Mouse (Mus musculus) stomach, embryonic 16.5 days (tissue): ENCODE results near the gene Pde4dip. TPM values are rescaled to one million over a fixed set of nuclear protein-coding genes. Genes with fewer than 3 reads are reported as not detected.

Experiments
- ATAC-seq: fragments of 200-750 bp; cut with Nextera tagmentation; 2 replicates; pipeline ENCODE4 v1.8.0; 2017; ENCODE audit warnings: moderate number of reproducible peaks, moderate TSS enrichment; ENCODE audit not compliant: insufficient read depth, low FRiP score
- H3K27ac ChIP-seq: fragments of 300-500 bp; sonication (generic); 2 replicates; pipeline ENCODE4 v1.5.1; 2014; ENCODE audit warnings: low read length
- H3K27me3 ChIP-seq: fragments of 300-500 bp; sonication (generic); 2 replicates; pipeline ENCODE4 v1.6.1; 2014; ENCODE audit warnings: low read length, control low read depth, mixed read lengths; ENCODE audit not compliant: control insufficient read depth, insufficient read depth
- H3K36me3 ChIP-seq: fragments of 300-500 bp; sonication (generic); 2 replicates; pipeline ENCODE4 v1.6.1; 2014; ENCODE audit warnings: low read length; ENCODE audit not compliant: control insufficient read depth, insufficient read depth
- H3K4me1 ChIP-seq: fragments of 300-500 bp; sonication (generic); 2 replicates; pipeline ENCODE4 v1.6.1; 2014; ENCODE audit warnings: low read length, control low read depth, mixed read lengths; ENCODE audit not compliant: control insufficient read depth, insufficient read depth
- H3K4me2 ChIP-seq: fragments of 300-500 bp; sonication (generic); 2 replicates; pipeline ENCODE4 v1.6.1; 2014; ENCODE audit warnings: low read depth, low read length, mixed read lengths
- H3K4me3 ChIP-seq: fragments of 300-500 bp; sonication (generic); replicated peaks from 2 replicates; pipeline ENCODE4 v1.5.1; 2014; ENCODE audit warnings: mild to moderate bottlenecking, low read length
- H3K9ac ChIP-seq: fragments of 300-500 bp; sonication (generic); 2 replicates; pipeline ENCODE4 v1.6.1; 2014; ENCODE audit warnings: low read length
- H3K9me3 ChIP-seq: fragments of 300-500 bp; sonication (generic); replicated peaks from 2 replicates; pipeline ENCODE4 v1.6.1; 2016; ENCODE audit warnings: low read length, control low read depth; ENCODE audit not compliant: control insufficient read depth
- WGBS: fragments of 180-500 bp; shearing (Covaris S2); extraction: QIAGEN DNeasy Blood & Tissue Kit; methylation state at CpG from one replicate; pipeline ENCODE4 v1.1.7; 2014; 5-methylcytosine and 5-hydroxymethylcytosine counted together
- polyA plus RNA-seq: library from polyadenylated mRNA; unstranded; fragments of >200 nt; fragmentation: Nextera tagmentation; extraction: Ambion mirVana; gene quantifications from 2 replicates; pipeline ENCODE4 v1.2.1, GENCODE M21; 2015

Pde4dip gene
- polyA plus RNA-seq, 1 experiment from 2014 or later, result 31.3 TPM

DNA sequence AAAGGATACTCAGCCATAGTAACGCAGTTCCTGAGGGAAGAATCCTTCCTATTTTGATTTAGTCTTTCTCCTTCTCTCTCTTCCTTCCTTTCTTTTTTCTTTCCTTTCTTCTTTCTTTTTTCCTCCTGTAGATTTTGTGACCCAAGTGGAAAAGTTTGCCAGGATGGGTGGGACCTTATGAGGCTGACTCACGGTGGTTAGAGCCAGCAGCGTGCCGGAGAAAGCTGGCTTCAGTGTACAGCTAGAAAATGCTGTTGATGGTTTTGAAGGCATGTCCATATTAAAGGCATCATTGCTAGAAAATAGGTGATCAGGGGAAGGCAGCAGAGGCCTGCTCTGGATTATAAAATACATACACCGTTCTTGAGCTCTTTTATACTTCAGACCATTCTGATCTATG lies 52.6 kb downstream of the Pde4dip start:
- H3K27ac ChIP-seq, result no peak overlapping the region
- no peaks in the 10 kb centered on the region for H3K9me3 ChIP-seq
- no peaks in the 10 kb centered on the region for H3K4me1 ChIP-seq
- H3K36me3 ChIP-seq, result no peaks in the 10 kb centered on the region
- H3K4me2 ChIP-seq, result no peak overlapping the region
- H3K27me3 ChIP-seq, result no peaks in the 10 kb centered on the region
- ATAC-seq, result no peak
- H3K9ac ChIP-seq, result no peak overlapping the region
- WGBS, result 81% methylated on average over 5 of the region's 5 CpGs
- no peak overlapping the region for H3K4me3 ChIP-seq

DNA sequence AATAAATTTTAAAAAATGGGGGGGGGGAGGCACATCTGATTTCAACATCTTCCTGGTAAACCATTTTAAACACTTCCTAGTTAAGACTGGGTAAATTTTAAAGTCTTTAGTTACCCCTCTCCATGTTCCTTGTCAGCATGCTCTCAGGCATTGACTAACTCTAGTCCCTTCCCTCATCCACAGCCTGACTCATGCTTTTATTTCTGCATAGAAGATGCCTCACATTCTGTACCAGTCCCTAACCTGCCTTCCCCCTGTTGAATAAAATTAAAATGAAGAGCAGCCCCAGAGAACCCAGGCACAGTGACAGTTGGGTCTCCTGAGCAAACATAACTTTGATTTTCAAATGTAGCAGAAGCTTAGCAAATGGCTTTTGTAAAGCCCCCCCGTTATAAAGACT lies 53.9 kb downstream of the Pde4dip start:
- 26% methylated on average over 1 of the region's 1 CpGs for WGBS
- no peak overlapping the region for H3K4me2 ChIP-seq
- no peak overlapping the region for H3K4me3 ChIP-seq
- H3K9ac ChIP-seq, result no peak overlapping the region
- no peaks in the 10 kb centered on the region for H3K27me3 ChIP-seq
- no peak overlapping the region for H3K27ac ChIP-seq
- H3K36me3 ChIP-seq, result no peaks in the 10 kb centered on the region
- H3K9me3 ChIP-seq, result no peaks in the 10 kb centered on the region
- no peak for ATAC-seq
- no peaks in the 10 kb centered on the region for H3K4me1 ChIP-seq

DNA sequence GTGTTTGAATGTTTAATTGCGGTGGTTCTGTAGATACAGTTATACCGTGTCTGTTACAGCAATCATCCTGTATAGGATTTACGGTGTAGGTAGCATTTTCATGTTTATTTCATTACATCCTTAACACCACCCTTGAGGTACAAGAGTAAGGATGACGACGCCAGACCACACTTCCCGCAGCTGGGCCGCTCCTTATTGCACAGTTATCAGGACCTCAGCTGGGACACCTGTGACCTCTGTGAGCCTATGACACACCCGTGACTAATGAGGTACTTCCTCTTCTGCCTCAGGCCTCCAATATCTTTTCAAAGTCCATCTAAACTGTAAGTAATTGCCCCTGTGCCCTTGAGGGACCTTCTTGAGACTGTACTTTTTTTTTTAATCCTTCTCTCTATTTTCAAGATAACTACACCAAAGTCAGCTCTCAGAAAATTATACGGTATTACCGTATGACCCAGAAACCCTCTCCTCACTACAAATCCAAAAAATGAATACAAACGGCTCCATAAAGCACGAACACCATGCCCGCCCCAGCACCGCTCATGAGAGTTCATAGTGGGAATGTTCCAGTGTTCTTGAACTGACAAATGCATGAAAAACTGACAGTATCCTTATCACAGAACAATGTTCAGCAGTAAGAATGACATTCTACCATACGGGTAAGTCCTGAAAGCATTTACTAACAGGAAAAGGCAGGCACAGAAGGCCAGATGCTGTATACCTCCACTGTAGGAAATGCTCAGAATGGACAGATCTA lies 56.8 kb downstream of the Pde4dip start:
- H3K27ac ChIP-seq, result no peak overlapping the region
- ATAC-seq, result no peak

DNA sequence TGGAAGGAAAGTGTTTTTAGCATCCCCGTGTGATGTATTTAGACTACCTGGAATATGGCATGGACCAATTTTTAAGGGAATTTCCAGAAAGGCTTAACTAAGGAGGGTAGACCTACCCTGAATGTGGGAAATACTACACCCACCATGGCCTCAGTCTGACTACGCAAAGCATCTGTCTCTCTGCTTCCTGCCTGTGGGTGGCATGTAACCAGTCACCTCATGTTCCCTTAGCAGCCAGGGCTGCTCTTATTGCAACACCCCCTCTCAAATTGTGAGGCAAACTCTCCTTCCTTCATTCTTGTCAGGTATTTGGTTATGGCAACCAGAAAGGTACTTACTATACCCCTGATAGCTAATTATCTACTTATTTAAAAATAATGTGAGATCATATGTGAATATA lies 57.9 kb downstream of the Pde4dip start:
- 58% methylated on average over 2 of the region's 2 CpGs for WGBS
- H3K4me2 ChIP-seq, result no peak overlapping the region
- no peaks in the 10 kb centered on the region for H3K4me1 ChIP-seq
- ATAC-seq, result no peak
- H3K9ac ChIP-seq, result no peak overlapping the region
- no peaks in the 10 kb centered on the region for H3K9me3 ChIP-seq
- H3K36me3 ChIP-seq, result no peaks in the 10 kb centered on the region
- no peak overlapping the region for H3K4me3 ChIP-seq
- no peak overlapping the region for H3K27ac ChIP-seq
- no peaks in the 10 kb centered on the region for H3K27me3 ChIP-seq

More for the DNA sequence above, 56.8 kb downstream of the Pde4dip start:
- Histone ChIP-seq H3K9ac (no peak overlapping the region), H3K36me3 (no peaks in the 10 kb centered on the region), H3K4me2 (no peak overlapping the region), H3K4me3 (no peak overlapping the region), H3K9me3 (no peaks in the 10 kb centered on the region), H3K4me1 (no peaks in the 10 kb centered on the region), H3K27me3 (no peaks in the 10 kb centered on the region)
- WGBS, result 69% methylated on average over 15 of the region's 15 CpGs

DNA sequence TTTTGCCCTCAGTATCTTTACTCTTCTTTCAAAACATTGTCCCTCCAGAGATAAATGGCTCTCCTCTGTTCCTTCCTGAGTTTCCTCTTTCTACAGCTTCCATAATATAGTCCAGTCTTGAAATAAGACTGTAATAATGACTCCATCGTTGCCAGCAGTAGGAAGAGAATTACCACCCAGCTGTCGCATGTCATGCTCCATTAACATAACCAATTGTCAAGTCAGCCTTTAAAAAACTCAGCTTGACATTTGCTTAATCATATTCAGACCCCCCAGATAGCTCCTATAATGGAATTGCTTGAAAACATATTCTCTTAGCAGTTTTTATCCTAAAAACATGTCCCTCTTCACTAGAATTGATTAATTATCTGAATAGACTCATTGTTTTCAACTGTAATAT lies 58.4 kb downstream of the Pde4dip start:
- H3K4me2 ChIP-seq, result no peak overlapping the region

DNA sequence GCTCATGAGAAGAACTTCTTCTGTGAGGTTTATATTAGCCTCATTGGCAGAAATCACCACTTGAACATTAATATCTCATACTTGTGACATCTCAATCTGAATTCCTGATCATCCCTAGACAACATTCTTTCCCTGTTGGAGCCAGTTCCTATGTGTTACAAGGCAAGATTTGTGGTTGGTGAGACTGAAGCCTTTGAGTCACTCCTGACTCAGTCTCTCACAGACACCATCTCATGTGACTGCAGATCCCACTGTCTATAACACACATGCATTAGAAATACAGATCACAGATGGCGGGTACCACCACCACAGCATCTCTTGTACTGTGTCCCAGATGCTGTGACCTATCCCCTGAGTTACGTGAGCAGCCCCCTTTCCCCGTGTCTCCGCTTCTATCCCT lies 60.2 kb downstream of the Pde4dip start:
- no peak for ATAC-seq
- WGBS, result 86% methylated on average over 4 of the region's 4 CpGs
- no peak overlapping the region for H3K4me2 ChIP-seq

More for the DNA sequence above, 58.4 kb downstream of the Pde4dip start:
- Histone ChIP-seq H3K27me3 (no peaks in the 10 kb centered on the region), H3K4me1 (0 out of 2 replicates have a peak, but pooled peaks cover under 1% of the 10 kb centered on the region), H3K27ac (no peak overlapping the region), H3K4me3 (no peak overlapping the region), H3K36me3 (no peaks in the 10 kb centered on the region), H3K9me3 (no peaks in the 10 kb centered on the region), H3K9ac (no peak overlapping the region)
- ATAC-seq, result no peak
- 29% methylated on average over 2 of the region's 2 CpGs for WGBS

DNA sequence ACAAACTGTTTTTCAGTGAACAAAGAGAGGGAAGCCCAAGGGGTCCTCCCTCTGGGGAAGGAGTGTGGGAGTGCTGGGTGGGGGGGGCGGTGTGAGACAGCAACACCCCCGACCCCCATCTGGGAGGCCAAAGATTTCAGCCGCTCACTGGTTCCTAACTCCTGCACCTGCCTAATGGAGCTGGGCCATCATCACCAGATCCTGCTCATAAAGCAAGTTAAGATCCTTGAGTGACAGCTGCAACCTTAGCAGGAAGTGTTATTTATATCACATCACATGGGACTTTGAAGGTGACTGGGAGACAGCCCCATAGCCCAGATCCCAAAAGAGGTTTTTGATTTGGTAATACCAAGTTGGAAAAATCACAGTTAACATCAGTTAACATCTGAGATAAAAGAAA lies 63.3 kb downstream of the Pde4dip start:
- no peaks in the 10 kb centered on the region for H3K36me3 ChIP-seq
- H3K9ac ChIP-seq, result 0 out of 2 replicates have a peak overlapping the region, but pooled peaks have one; percentile 70
- ATAC-seq, result no peak
- WGBS, result 24% methylated on average over 3 of the region's 3 CpGs
- no peak overlapping the region for H3K4me2 ChIP-seq
- H3K4me3 ChIP-seq, result no peak overlapping the region
- peaks cover 5% of the 10 kb centered on the region; the same call in 1 of the 2 replicates for H3K27me3 ChIP-seq
- H3K4me1 ChIP-seq, result peaks cover 11% of the 10 kb centered on the region; the same call in 1 of the 2 replicates
- no peaks in the 10 kb centered on the region for H3K9me3 ChIP-seq
- H3K27ac ChIP-seq, result no peak overlapping the region

More for the DNA sequence above, 60.2 kb downstream of the Pde4dip start:
- no peaks in the 10 kb centered on the region for H3K9me3 ChIP-seq
- no peak overlapping the region for H3K9ac ChIP-seq
- no peak overlapping the region for H3K4me3 ChIP-seq
- no peaks in the 10 kb centered on the region for H3K27me3 ChIP-seq
- H3K4me1 ChIP-seq, result peaks cover 11% of the 10 kb centered on the region; the same call in 1 of the 2 replicates
- H3K36me3 ChIP-seq, result no peaks in the 10 kb centered on the region
- no peak overlapping the region for H3K27ac ChIP-seq

DNA sequence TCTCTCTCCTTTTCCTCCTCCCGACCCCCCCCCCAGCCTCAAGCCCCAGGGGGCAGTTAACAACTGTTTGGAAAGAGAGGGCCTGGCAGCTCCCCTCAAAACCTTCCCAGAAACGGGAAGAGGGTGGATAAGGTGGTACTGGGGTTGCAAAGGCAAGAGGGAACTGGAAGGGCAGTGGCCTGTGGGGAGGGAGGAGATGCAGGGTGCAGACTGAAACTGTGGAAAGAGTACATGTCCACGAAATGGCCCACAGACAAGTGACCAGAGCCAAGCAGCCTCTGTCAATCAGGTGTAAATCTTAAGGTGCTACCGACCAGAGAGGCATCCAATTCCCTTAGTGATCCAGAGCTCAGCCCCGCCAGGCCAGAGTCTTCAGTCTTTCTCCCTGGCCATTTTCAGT lies 63.8 kb downstream of the Pde4dip start:
- H3K9ac ChIP-seq, result peak overlapping the region; percentile 70; the same call in 1 of the 2 replicates
- H3K36me3 ChIP-seq, result no peaks in the 10 kb centered on the region
- H3K27ac ChIP-seq, result no peak overlapping the region
- H3K9me3 ChIP-seq, result no peaks in the 10 kb centered on the region
- 8% methylated on average over 5 of the region's 5 CpGs for WGBS
- H3K27me3 ChIP-seq, result peaks cover 5% of the 10 kb centered on the region; the same call in 1 of the 2 replicates
- peaks cover 11% of the 10 kb centered on the region; the same call in 1 of the 2 replicates for H3K4me1 ChIP-seq
- peak overlapping the region; percentile 96 for H3K4me2 ChIP-seq
- peak overlapping the region; percentile 57 for H3K4me3 ChIP-seq
- 0 out of 2 replicates have a peak, but pooled peaks have one; percentile 65 for ATAC-seq

DNA sequence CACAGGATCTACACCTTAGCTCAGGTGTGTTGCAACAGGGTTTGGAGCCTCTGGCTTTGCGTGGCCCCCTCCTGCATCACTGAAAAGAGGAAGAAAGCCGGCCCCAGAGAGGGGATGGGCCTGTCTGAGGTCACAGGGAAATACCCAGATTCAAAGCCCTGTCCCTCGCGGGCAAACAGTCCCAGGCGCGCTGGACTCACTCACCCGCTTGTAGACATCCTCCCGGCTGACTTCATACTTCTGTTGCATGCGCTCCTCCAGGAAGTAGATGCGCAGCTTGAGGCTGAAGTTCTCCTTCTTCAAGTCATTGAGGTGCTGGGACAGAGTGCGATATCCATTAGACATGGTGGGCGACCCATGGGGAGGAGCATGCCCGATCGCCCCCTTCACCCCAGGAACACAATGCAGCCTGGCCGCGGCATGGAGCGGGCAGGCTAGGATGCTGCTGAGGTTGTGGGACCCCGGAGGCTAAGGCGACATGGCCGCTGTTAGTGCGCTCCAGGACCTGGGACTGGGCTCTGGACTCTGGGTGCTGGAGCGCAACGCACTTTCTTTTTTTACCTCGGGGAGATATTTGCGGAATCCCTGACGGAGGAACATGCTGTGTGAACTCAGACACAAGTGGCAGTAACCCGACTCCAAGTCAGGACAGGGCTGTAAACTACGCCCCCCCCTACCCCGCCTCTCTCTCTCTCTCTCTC lies 64.3 kb downstream of the Pde4dip start:
- ATAC-seq, result peak; percentile 69
- Histone ChIP-seq H3K4me3 (peak overlapping the region; percentile 57), H3K27ac (no peak overlapping the region), H3K27me3 (peaks cover 5% of the 10 kb centered on the region; the same call in 1 of the 2 replicates), H3K36me3 (no peaks in the 10 kb centered on the region), H3K9ac (peak overlapping the region; percentile 70), H3K4me2 (peak overlapping the region; percentile 96), H3K9me3 (no peaks in the 10 kb centered on the region), H3K4me1 (peaks cover 11% of the 10 kb centered on the region; the same call in 1 of the 2 replicates)
- under 1% methylated on average over 29 of the region's 29 CpGs for WGBS
